Mouse (Mus musculus): ENCODE results near the gene Gm13305. TPM values are rescaled to one million over a fixed set of nuclear protein-coding genes. Genes with fewer than 3 reads are reported as not detected.
"Not testable (repeated sequence)": the region's sequence is repeated elsewhere in the genome, so short reads cannot be mapped to it uniquely, and the experiment has no call there.

Gene Gm13305
- polyA plus RNA-seq (2016; fragmentation: Nextera tagmentation; extraction: Ambion mirVana) = not detected in 2 replicates

DNA sequence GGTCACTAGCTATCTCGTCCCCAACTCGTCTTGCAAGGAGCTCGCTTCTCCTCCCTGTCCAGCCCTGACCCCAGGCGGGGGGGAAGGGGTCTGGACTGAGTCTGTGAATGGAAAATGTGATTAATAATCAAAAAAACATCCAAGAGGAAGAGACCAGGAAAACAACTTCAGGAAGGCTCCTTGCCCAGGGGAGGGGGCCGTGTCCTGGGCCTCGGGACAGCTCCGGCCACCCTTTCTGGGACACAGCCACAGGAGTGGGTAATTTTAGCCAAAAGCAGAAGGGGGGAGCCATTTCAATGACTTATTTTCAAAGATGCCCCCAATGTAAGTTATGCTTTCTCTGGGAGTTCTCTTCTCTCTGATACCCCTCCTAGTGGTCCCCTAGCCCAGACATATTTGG lies at the start of gene Gm13305:
Gm13305 (minus strand) TSS at position 101 of the 400 bp plus-strand sequence.
- not testable (repeated sequence) for ATAC-seq (ENCODE audit: low FRiP score); H3K9ac ChIP-seq; H3K36me3 ChIP-seq (replicated peaks); H3K4me3 ChIP-seq (replicated peaks); H3K27ac ChIP-seq; H3K9me3 ChIP-seq; H3K27me3 ChIP-seq; H3K4me1 ChIP-seq; H3K4me2 ChIP-seq
- WGBS = no CpG with 5 or more reads among the region's 7 CpGs

DNA sequence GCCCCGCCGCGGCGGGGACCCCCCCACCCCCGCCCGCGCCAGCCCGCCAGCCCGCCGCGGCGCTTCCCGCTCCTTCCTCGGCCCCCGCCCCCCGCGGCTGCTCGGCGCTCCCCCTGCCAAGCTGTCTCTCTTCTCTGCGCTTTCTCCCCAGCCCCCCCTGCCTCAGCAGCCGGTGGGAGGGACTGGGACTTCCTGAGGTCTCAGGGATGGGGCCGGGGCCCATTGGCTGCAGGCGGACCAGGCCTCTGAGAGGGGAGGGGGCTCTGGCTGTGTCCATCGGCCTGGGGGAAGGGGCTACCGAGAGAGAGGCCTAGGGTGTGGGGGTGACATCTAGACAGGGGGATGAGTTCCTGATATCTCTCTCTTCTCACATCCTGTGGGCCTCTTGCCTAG lies 16.6 kb upstream of the Gm13305 start:
- not testable (repeated sequence) for H3K36me3 ChIP-seq (replicated peaks); H3K4me3 ChIP-seq (replicated peaks); H3K27me3 ChIP-seq; H3K4me1 ChIP-seq; H3K9me3 ChIP-seq; H3K9ac ChIP-seq; H3K27ac ChIP-seq; H3K4me2 ChIP-seq
- no CpG with 5 or more reads among the region's 25 CpGs for WGBS
- ATAC-seq (ENCODE audit: low FRiP score) = peak; percentile 70

DNA sequence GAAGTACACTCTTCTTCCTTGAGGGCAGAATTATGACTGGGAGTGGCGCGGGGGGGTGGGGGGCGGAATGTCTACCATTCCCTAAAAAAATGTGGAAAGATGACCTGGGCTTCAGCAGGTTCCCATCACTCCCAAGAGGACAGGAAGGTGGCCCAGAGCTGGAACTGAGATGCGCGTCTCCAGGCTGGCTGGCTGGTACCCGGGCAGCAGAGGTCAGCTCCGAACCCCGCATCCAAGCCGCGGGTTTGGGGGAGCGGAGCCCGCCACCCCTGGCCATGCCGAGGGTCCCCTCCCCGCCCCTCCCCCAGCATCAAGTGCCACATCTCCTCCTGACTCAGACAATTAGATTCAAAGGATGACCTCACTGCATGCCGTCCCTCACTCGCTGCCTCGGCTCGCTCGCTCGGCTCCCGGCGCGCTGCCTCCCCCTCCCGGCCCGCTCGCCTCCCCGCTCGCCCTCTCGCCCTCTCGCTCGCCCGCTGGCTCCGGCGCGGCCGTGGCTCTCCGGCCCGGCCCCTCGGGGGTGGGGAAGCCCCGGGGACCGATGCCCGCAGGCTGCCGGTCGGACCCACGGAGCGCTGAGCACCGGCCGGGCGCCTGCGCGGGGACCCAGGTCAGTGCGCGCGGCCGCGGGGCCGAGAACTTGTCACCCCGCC lies 16.0 kb upstream of the Gm13305 start:
- H3K4me1 ChIP-seq; H3K4me3 ChIP-seq (replicated peaks); H3K9me3 ChIP-seq; H3K27me3 ChIP-seq; H3K4me2 ChIP-seq; H3K9ac ChIP-seq; H3K36me3 ChIP-seq (replicated peaks); H3K27ac ChIP-seq: not testable (repeated sequence)
- no CpG with 5 or more reads among the region's 58 CpGs for WGBS
- ATAC-seq (ENCODE audit: low FRiP score) = peak; percentile 77

DNA sequence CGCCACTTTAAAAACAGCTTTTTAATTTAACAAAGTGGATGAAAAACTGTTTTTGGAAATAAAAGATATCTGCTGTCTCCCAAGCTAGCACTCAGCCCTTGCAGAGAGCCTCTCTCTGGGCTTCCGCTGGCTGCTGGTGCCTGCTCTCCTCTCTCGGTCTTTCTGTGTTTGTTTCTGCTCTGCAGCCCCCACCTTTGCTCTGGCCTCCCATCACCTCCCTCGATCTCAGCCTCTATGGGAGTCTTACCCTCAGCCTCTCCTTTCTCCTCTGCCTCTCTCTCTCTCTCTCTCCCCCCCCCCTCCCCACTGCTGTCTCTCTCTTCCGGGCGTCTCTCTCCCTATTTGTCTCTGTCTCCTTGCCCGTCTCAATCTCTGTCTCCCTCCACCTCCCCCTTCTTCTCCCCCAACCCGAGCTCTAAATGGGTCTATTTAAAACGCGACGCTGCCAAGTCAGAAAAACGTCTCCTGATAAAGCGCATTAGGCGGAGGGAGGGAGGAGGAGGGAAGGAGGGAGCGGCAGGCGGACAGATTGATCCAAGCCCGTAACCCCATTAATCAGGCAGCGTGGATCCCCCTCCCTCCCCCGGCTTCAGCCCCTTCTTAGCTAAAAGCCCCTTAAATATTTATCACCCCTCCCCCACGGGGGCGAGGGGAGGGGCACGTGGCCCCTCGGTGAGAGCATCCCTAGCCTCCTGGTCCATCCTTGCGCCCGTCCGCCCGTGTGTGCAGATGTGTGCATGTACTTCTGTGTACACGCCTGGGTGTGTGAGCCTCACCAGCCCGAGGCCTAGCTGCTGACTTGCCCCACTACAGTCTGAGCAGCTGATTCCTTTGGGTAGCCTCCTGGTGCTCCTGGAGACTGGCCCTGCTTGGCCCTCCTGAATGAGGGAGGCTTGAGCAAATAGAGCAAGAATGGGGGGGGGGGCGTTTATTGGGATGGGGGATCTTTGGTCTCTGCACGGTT lies 15.1 kb upstream of the Gm13305 start:
- not testable (repeated sequence) for H3K27ac ChIP-seq; H3K36me3 ChIP-seq (replicated peaks); H3K4me2 ChIP-seq; H3K27me3 ChIP-seq; H3K9ac ChIP-seq; H3K4me1 ChIP-seq; H3K4me3 ChIP-seq (replicated peaks); H3K9me3 ChIP-seq
- no CpG with 5 or more reads among the region's 31 CpGs for WGBS
- ATAC-seq (ENCODE audit: low FRiP score) = peak; percentile 71; the same call in 1 of the 2 replicates

DNA sequence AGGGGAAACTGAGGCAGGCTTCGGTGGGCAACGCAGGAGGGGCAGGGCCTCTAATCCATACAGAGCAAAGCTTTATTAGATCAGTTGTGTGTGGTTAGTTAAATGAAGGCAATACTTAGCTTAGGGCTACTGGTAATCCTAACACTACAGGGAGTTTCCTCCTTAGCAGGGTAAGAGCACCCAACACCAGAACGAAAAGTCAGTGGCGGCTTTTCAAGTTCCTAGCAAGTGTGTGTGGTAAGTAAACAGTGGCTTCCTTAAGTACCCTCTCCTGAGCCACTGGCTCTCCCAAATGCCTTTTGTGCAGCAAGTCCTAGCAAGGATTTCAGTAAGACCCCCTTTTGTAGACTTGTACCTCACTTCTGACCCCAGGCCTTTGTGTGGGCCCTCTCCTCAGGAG lies 9.8 kb upstream of the Gm13305 start:
- H3K4me3 ChIP-seq (replicated peaks); H3K4me2 ChIP-seq; H3K9me3 ChIP-seq; H3K27me3 ChIP-seq; H3K36me3 ChIP-seq (replicated peaks); H3K4me1 ChIP-seq; H3K9ac ChIP-seq; ATAC-seq (ENCODE audit: low FRiP score); H3K27ac ChIP-seq: not testable (repeated sequence)
- no CpG with 5 or more reads among the region's 4 CpGs for WGBS

DNA sequence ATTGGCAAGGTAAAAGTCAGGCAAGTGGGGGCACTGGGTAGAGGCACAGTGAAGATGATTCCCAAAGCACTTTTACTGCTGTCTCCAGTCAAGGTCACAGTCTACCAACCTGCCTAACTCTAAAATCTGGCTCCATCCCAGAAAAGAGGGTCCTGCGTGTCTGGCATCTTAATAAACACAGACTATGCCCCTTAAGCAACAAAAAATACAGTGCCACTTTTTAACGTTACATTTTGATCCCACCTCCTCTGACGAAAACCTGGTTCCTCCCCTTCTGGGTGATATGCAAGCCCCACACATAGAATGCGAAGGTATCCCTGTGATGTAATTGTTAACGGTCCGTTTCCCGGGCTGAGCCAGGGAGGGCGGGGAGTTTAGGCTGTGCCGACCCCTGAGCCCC lies 15.3 kb downstream of the Gm13305 start, which contains the start of gene Gm13306:
Gm13306 (plus strand) TSS at position 301 of the 400 bp plus-strand sequence.
- not testable (repeated sequence) for H3K36me3 ChIP-seq (replicated peaks); H3K9me3 ChIP-seq; H3K9ac ChIP-seq; H3K4me3 ChIP-seq (replicated peaks); ATAC-seq (ENCODE audit: low FRiP score); H3K27ac ChIP-seq; H3K4me2 ChIP-seq; H3K4me1 ChIP-seq; H3K27me3 ChIP-seq
- WGBS = no CpG with 5 or more reads among the region's 9 CpGs

DNA sequence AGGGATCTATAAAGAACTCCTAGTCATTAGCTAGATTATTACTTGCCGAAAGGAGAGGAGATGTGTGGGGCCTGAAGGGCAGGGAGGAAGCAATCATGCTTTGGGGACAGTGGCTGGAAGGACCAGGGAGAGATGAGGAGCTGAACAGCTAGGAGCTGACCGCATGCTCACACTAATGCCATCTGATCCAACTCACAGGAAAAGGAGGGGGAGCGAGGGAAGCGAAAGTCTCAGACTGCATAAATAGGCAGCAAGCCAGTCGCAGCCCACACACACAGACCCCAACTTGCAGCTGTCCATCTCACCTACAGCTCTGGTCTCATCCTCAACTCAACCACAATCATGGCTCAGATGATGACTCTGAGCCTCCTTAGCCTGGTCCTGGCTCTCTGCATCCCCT lies 53.9 kb downstream of the Gm13305 start, which contains the start of gene Gm13304:
Gm13304 (plus strand) TSS at position 301 of the 400 bp plus-strand sequence.
- H3K4me2 ChIP-seq; H3K9ac ChIP-seq; H3K4me1 ChIP-seq; H3K4me3 ChIP-seq (replicated peaks); ATAC-seq (ENCODE audit: low FRiP score); H3K9me3 ChIP-seq; H3K27ac ChIP-seq; H3K27me3 ChIP-seq; H3K36me3 ChIP-seq (replicated peaks): not testable (repeated sequence)
- WGBS = no CpG with 5 or more reads among the region's 5 CpGs

Other genes starting within 250 kb of the Gm13305 start
- gene Gm20878, start 227.0 kb downstream of the Gm13305 start, polyA plus RNA-seq (2016; fragmentation: Nextera tagmentation; extraction: Ambion mirVana) = 4.4 and 5.4 TPM in 2 replicates
- not detected in 2 replicates for gene Fam205a4, start 202.5 kb downstream of the Gm13305 start, polyA plus RNA-seq (2016; fragmentation: Nextera tagmentation; extraction: Ambion mirVana)
- gene Gm21093, start 133.9 kb downstream of the Gm13305 start, polyA plus RNA-seq (2016; fragmentation: Nextera tagmentation; extraction: Ambion mirVana) = 0.37 and 0.49 TPM in 2 replicates
- gene Gm3893, start 77.4 kb downstream of the Gm13305 start, polyA plus RNA-seq (2016; fragmentation: Nextera tagmentation; extraction: Ambion mirVana) = not detected in 2 replicates
- 0.57 TPM in 1 of 2 replicates, not detected in the other for gene Gm13304, start 53.8 kb downstream of the Gm13305 start, polyA plus RNA-seq (2016; fragmentation: Nextera tagmentation; extraction: Ambion mirVana)
- gene Gm13306, start 15.2 kb downstream of the Gm13305 start, polyA plus RNA-seq (2016; fragmentation: Nextera tagmentation; extraction: Ambion mirVana) = not detected in 2 replicates
- gene Gm10600, start 72.0 kb upstream of the Gm13305 start, polyA plus RNA-seq (2016; fragmentation: Nextera tagmentation; extraction: Ambion mirVana) = not detected in 2 replicates
- gene Ccl21b, start 87.2 kb upstream of the Gm13305 start, polyA plus RNA-seq (2016; fragmentation: Nextera tagmentation; extraction: Ambion mirVana) = not detected in 2 replicates
- not detected in 2 replicates for gene Gm21953, start 125.7 kb upstream of the Gm13305 start, polyA plus RNA-seq (2016; fragmentation: Nextera tagmentation; extraction: Ambion mirVana)
- gene Fam205a3, start 149.7 kb upstream of the Gm13305 start, polyA plus RNA-seq (2016; fragmentation: Nextera tagmentation; extraction: Ambion mirVana) = 0.08 and 0.10 TPM in 2 replicates

All from forebrain, embryonic 12.5 days (tissue).